Mouse (Mus musculus) lung, postnatal 0 days (tissue): ENCODE data around the gene Pa2g4.

Experiments used
- CTCF ChIP-seq: IDR thresholded peaks from 2 replicates; pipeline ENCODE4 v1.5.1; 2016; ENCODE audit warnings: antibody characterized with exemption, mild to moderate bottlenecking
- EP300 ChIP-seq: IDR thresholded peaks from 2 replicates; pipeline ENCODE4 v1.6.1; 2016; ENCODE audit warnings: antibody characterized with exemption, mild to moderate bottlenecking, control low read depth

DNA sequence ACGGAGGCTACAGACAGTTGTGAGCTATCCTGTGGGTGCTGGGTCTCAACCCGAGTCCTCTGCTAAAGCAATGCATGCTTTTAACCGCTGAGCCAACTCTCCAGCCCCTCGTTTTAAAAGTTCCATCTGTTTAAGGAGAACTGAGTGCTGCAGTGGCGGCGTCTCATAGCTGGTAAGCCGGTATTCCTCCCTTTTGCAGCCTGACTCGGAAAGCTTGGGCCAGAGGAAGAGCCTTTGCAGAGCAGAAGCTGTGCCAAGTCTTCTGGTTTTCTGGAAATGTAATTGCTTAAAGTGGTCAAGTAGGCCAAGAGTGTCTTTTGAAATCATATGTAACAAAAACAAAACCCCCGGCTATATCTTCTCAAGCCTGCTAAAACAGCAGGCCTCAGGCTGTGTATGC lies 57.5 kb downstream of the Pa2g4 start:
- TF ChIP-seq CTCF (no peak), EP300 (no peak)
